8 mouse cellular contexts compared by ENCODE assay signal in the genomic region with DNA sequence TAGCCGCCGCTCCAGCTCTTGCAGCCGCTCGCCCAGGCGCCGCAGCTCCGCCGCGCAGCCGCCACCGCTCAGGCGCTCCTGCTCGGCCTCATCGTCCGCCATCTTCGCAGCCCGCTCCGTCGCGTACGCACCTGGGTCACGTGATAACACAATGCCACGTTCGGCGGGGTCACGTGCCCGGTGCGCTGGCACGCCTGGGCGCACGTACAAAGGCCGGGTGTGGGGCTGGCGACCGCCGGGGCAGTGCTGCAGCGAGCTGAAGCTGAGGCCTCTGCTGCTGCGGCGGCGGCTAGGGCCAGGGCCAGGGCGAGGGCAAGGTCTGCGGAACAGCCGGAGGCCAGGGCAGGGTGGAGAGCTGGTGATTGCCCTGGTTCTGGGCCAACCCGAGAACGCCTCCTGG. TPM values are rescaled to one million over a fixed set of nuclear protein-coding genes. Genes with fewer than 3 reads are reported as not detected.
A peak's percentile ranks its signal among the peaks of the same experiment; 100 is the strongest.
DNase-seq lines count a peak whose midpoint lies in the region; ATAC-seq and TF ChIP-seq lines count a peak whose summit lies in the region.

A gene (minus strand): TSS at position 143 of the 400 bp plus-strand sequence.

- peak; percentile 72 for ATAC-seq in activated CD4-positive, CD25-positive, alpha-beta regulatory T cell, adult 4 months
- peak; percentile 73 for ATAC-seq in common myeloid progenitor, adult 5-6 weeks (replicated peaks; ENCODE audit: low read depth, poor library complexity, severe bottlenecking)
- peak; percentile 93 for ATAC-seq in hindbrain, embryonic 16.5 days

- peak within 1 kb of the TSS; percentile 85 for H3K4me3 ChIP-seq in hindbrain, embryonic 16.5 days (ENCODE audit: low read length)
- H3K4me3 ChIP-seq in left cerebral cortex, adult 2 months, result peak within 1 kb of the TSS; percentile 90
- H3K4me3 ChIP-seq in macrophage (ENCODE audit: inconsistent target), result peak within 1 kb of the TSS; percentile 43

- H3K36me3 ChIP-seq in hindbrain, embryonic 16.5 days (ENCODE audit: control insufficient read depth, insufficient read depth, low read length), result no peaks in the 10 kb centered on the region
- H3K36me3 ChIP-seq in macrophage (ENCODE audit: inconsistent target), result no peaks in the 10 kb centered on the region

- under 1% methylated on average over 40 of the region's 44 CpGs for WGBS in hindbrain, embryonic 16.5 days
- under 1% methylated on average over 34 of the region's 44 CpGs for WGBS in macrophage (ENCODE audit: missing documents)

- peak within 1 kb of the TSS; percentile 77 for H3K4me2 ChIP-seq in hindbrain, embryonic 16.5 days (ENCODE audit: low read length)

- no peaks in the 10 kb centered on the region for H3K27me3 ChIP-seq in hindbrain, embryonic 16.5 days (replicated peaks; ENCODE audit: control insufficient read depth, insufficient read depth, low read length)

- peak within 1 kb of the TSS; percentile 99 for H3K9ac ChIP-seq in hindbrain, embryonic 16.5 days (ENCODE audit: low read depth, low read length)

- peaks cover 25% of the 10 kb centered on the region for H3K4me1 ChIP-seq in hindbrain, embryonic 16.5 days (ENCODE audit: control insufficient read depth, insufficient read depth, low read depth, low read length)

- intact Hi-C loops in left cerebral cortex, adult 2 months (cut with DNase I), result loop anchor here (2.0 to 10.0 kb wide), 3 partner anchors 61 to 198 kb away; a partner anchor contains a TSS

- H3K79me2 ChIP-seq in macrophage (ENCODE audit: inconsistent target), result peaks cover 52% of the 10 kb centered on the region

- no peak for TF ChIP-seq CTCF in left cerebral cortex, adult 2 months (IDR thresholded peaks at IDR 0.05)

- H3K27ac ChIP-seq in hindbrain, embryonic 16.5 days (ENCODE audit: low read depth, low read length), result peak within 1 kb of the TSS; percentile 99
- peak within 1 kb of the TSS; percentile 97 for H3K27ac ChIP-seq in left cerebral cortex, adult 2 months
- H3K27ac ChIP-seq in macrophage, result peak within 1 kb of the TSS; percentile 60

- peak; percentile 88 for DNase-seq in gastrocnemius, adult 18-20 months (ENCODE audit: low spot score)
- peak; percentile 94 to 95 for DNase-seq in left cerebral cortex, adult 2 months (ENCODE audit: extremely low spot score in 1 of 2, low spot score in 2 of 2)
- peak; percentile 89 for DNase-seq in retina, postnatal 7 days (ENCODE audit: low read depth, low spot score)
- DNase-seq in urinary bladder, adult 18-20 months (ENCODE audit: low spot score in 2 of 2), result peak; percentile 87 to 88

- no peaks in the 10 kb centered on the region for H3K9me3 ChIP-seq in hindbrain, embryonic 16.5 days (ENCODE audit: control insufficient read depth, low read length)

RNA-seq across cellular contexts. Expression of the gene that starts here (rescaled TPM):
- polyA plus RNA-seq in activated CD4-positive, CD25-positive, alpha-beta regulatory T cell, adult 4 months (2017; shearing (Covaris generic)), result 10 to 100 TPM; 21.7 TPM
- total RNA-seq in common myeloid progenitor, adult 5-6 weeks (2017), result 44.1 and 50.7 TPM in 2 replicates
- total RNA-seq in gastrocnemius, adult 18-20 months (2021), result 1 to 10 TPM; 7.3 to 8.7 TPM
- 19.1 and 21.3 TPM in 2 replicates for polyA plus RNA-seq in hindbrain, embryonic 16.5 days (2015; fragmentation: Nextera tagmentation; extraction: Ambion mirVana)
- total RNA-seq in left cerebral cortex, adult 2 months (2021), result 10 to 100 TPM; 27.5 to 28.2 TPM
- total RNA-seq in macrophage (2018; cell fraction: chromatin; rRNA removed), result 10 to 100 TPM in 23 of 26 experiments, 1 to 10 TPM in 3; 5.0 to 84.9 (median 55.1) TPM
- total RNA-seq in macrophage (2018; cell fraction: cytosol; rRNA removed), result 10 to 100 TPM in 18 of 26 experiments, 1 to 10 TPM in 8; 2.3 to 16.3 (median 12.0) TPM
- total RNA-seq in macrophage (2018; cell fraction: nucleus; rRNA removed), result 10 to 100 TPM in 21 of 26 experiments, 1 to 10 TPM in 5; 7.3 to 49.5 (median 28.8) TPM
- polyA plus RNA-seq in macrophage (2018), result 5.9 to 8.3 TPM (median 7.2 TPM) in 3 replicates

Comparison
In these comparisons a context has a peak if more than half of its experiments do, and no peak if none do; other contexts are left out.
1. Peak in every context shown above with its lines: DNase-seq, ATAC-seq, H3K4me3 ChIP-seq and H3K27ac ChIP-seq.